In the genomic region with DNA sequence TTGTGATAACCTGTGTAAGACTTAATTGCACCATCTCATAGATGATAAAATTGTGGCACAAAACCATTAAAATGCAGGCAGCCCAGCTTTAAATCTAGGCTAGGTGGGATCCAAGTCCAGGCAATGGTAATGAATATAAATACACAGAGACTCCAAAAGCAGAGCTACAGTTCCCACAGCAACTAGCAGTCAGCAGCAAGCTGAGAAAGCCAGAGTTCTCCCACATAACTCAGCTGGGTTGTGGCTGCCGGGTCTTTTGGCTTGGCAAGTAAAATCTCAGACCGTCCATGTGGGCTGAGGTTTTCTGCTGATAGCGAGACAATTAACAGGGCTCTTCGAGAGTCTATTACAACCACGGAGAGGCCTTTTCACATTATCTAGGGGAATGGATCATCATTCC, we compare ENCODE assay signal across 18 mouse cellular contexts.
A peak's percentile ranks its signal among the peaks of the same experiment; 100 is the strongest.
DNase-seq lines count a peak whose midpoint lies in the region; ATAC-seq lines count a peak whose summit lies in the region.
"Had no signal": no experiment of that assay in that cellular context is flagged by ENCODE, and none has a peak within 500 bp of the region (broad histone marks: within the 10 kb centered on the region; RNA-seq: fewer than 3 reads in every experiment).

No protein-coding gene starts in this region.

- H3K4me1 ChIP-seq in heart, embryonic 15.5 days (replicated peaks): peaks cover 44% of the 10 kb centered on the region
- peaks cover 10% of the 10 kb centered on the region; the same call in 1 of the 2 replicates for H3K4me1 ChIP-seq in forebrain, embryonic 14.5 days (ENCODE audit: control insufficient read depth, insufficient read depth, low read length)
- H3K4me1 ChIP-seq in midbrain, embryonic 14.5 days (ENCODE audit: control insufficient read depth, insufficient read depth, low read length): peaks cover 18% of the 10 kb centered on the region
- H3K4me1 ChIP-seq: intestine, embryonic 15.5 days had no signal

- intact Hi-C loops in heart, postnatal 36 days (cut with DNase I): no loop called here

- H3K27me3 ChIP-seq in heart, embryonic 15.5 days: no peaks in the 10 kb centered on the region
- H3K27me3 ChIP-seq in forebrain, embryonic 14.5 days (replicated peaks; ENCODE audit: control insufficient read depth, insufficient read depth, low read length): no peaks in the 10 kb centered on the region
- H3K27me3 ChIP-seq in midbrain, embryonic 14.5 days (ENCODE audit: control insufficient read depth, insufficient read depth, low read length): no peaks in the 10 kb centered on the region
- H3K27me3 ChIP-seq: intestine, embryonic 15.5 days; liver, embryonic 13.5 days; Patski had no signal

- DNase-seq in heart, postnatal 36 days: no peak
- peak; percentile 24 for DNase-seq in 3T3-L1 (ENCODE audit: low read depth, low spot score)
- DNase-seq in forebrain, embryonic 14.5 days (ENCODE audit: low spot score): no peak
- peak; percentile 41 for DNase-seq in midbrain, embryonic 14.5 days
- DNase-seq in heart, adult 11 months: no peak
- DNase-seq in lung, postnatal 14 days: no peak
- DNase-seq in heart, postnatal 4 days: no peak
- DNase-seq: adrenal gland, postnatal 25 days; cerebellum, adult 2 months; gastrocnemius, postnatal 10 days; heart, postnatal 10 days; liver, embryonic 13.5 days; right cerebral cortex, postnatal 25 days had no signal

- no peaks in the 10 kb centered on the region for H3K36me3 ChIP-seq in heart, embryonic 15.5 days
- no peaks in the 10 kb centered on the region for H3K36me3 ChIP-seq in forebrain, embryonic 14.5 days (ENCODE audit: control insufficient read depth, insufficient read depth, low read length)
- H3K36me3 ChIP-seq in midbrain, embryonic 14.5 days (ENCODE audit: control insufficient read depth, insufficient read depth, low read length): no peaks in the 10 kb centered on the region
- H3K36me3 ChIP-seq: embryonic facial prominence, embryonic 10.5 days; intestine, embryonic 15.5 days; liver, embryonic 13.5 days had no signal

- H3K4me2 ChIP-seq in heart, embryonic 15.5 days: no peak overlapping the region
- H3K4me2 ChIP-seq in forebrain, embryonic 14.5 days (ENCODE audit: low read length): no peak overlapping the region
- no peak overlapping the region for H3K4me2 ChIP-seq in midbrain, embryonic 14.5 days (ENCODE audit: low read length)
- H3K4me2 ChIP-seq: intestine, embryonic 15.5 days; liver, embryonic 13.5 days had no signal

- no peak overlapping the region for H3K4me3 ChIP-seq in heart, embryonic 15.5 days
- H3K4me3 ChIP-seq in forebrain, embryonic 14.5 days (ENCODE audit: low read depth, low read length): no peak overlapping the region
- H3K4me3 ChIP-seq in midbrain, embryonic 14.5 days (replicated peaks; ENCODE audit: low read depth, low read length): no peak overlapping the region
- H3K4me3 ChIP-seq: embryonic facial prominence, embryonic 10.5 days; erythroblast, embryonic 14.5 days; intestine, embryonic 15.5 days; liver, embryonic 13.5 days had no signal

- no peak for ATAC-seq in heart, embryonic 15.5 days (replicated peaks; ENCODE audit: insufficient number of reproducible peaks, insufficient read depth, low FRiP score, low read depth)
- ATAC-seq in forebrain, embryonic 14.5 days: no peak
- no peak for ATAC-seq in midbrain, embryonic 14.5 days (ENCODE audit: low FRiP score, low TSS enrichment)
- ATAC-seq: intestine, embryonic 15.5 days; Patski had no signal

- WGBS in heart, embryonic 15.5 days: 33% methylated on average over 5 of the region's 5 CpGs
- WGBS in forebrain, embryonic 14.5 days: 58% methylated on average over 5 of the region's 5 CpGs
- 48% methylated on average over 5 of the region's 5 CpGs for WGBS in midbrain, embryonic 14.5 days

- 0 out of 2 replicates have a peak overlapping the region, but pooled peaks have one; percentile 7 for H3K27ac ChIP-seq in heart, embryonic 15.5 days
- H3K27ac ChIP-seq in forebrain, embryonic 14.5 days (ENCODE audit: low read depth, low read length): peak overlapping the region; percentile 36; the same call in 1 of the 2 replicates
- peak overlapping the region; percentile 72 for H3K27ac ChIP-seq in midbrain, embryonic 14.5 days (replicated peaks; ENCODE audit: low read depth, low read length)
- H3K27ac ChIP-seq: embryonic facial prominence, embryonic 10.5 days; intestine, embryonic 15.5 days; liver, embryonic 13.5 days had no signal

- no peaks in the 10 kb centered on the region for H3K9me3 ChIP-seq in heart, embryonic 15.5 days (replicated peaks)
- H3K9me3 ChIP-seq in forebrain, embryonic 14.5 days (replicated peaks; ENCODE audit: control insufficient read depth, low read length): no peaks in the 10 kb centered on the region
- H3K9me3 ChIP-seq in midbrain, embryonic 14.5 days (ENCODE audit: control insufficient read depth, low read length): no peaks in the 10 kb centered on the region
- H3K9me3 ChIP-seq: embryonic facial prominence, embryonic 10.5 days; intestine, embryonic 15.5 days; liver, embryonic 13.5 days had no signal

- no peak overlapping the region for H3K9ac ChIP-seq in heart, embryonic 15.5 days
- H3K9ac ChIP-seq in forebrain, embryonic 14.5 days (ENCODE audit: low read length): no peak overlapping the region
- H3K9ac ChIP-seq in midbrain, embryonic 14.5 days (replicated peaks; ENCODE audit: low read length): no peak overlapping the region
- H3K9ac ChIP-seq: intestine, embryonic 15.5 days; liver, embryonic 13.5 days had no signal

Comparison
In these comparisons a context has a peak if more than half of its experiments do, and no peak if none do; other contexts are left out.
1. H3K27ac ChIP-seq: peak in every context shown above with its lines; median percentile 72 in midbrain, embryonic 14.5 days; 36 in forebrain, embryonic 14.5 days; 7 in heart, embryonic 15.5 days.
2. DNase-seq: peak in 3T3-L1 (single experiment) and midbrain, embryonic 14.5 days (single experiment); none in heart, postnatal 36 days (0 of 2), forebrain, embryonic 14.5 days (single experiment), heart, adult 11 months (single experiment), lung, postnatal 14 days (single experiment) and heart, postnatal 4 days (single experiment).